Mouse (Mus musculus) MEL-GATA-1-ER (cell line): Measurements from ENCODE around the gene Rpl35.
A peak's percentile ranks its signal among the peaks of the same experiment; 100 is the strongest.
"Not testable (repeated sequence)": the region's sequence is repeated elsewhere in the genome, so short reads cannot be mapped to it uniquely, and the experiment has no call there.

Source experiments
- DNase-seq: peaks from one replicate; pipeline ENCODE4 v3.0.0-alpha.2; 2012; ENCODE audit warnings: low read depth; ENCODE audit errors: extremely low read depth

Rpl35 gene

DNA sequence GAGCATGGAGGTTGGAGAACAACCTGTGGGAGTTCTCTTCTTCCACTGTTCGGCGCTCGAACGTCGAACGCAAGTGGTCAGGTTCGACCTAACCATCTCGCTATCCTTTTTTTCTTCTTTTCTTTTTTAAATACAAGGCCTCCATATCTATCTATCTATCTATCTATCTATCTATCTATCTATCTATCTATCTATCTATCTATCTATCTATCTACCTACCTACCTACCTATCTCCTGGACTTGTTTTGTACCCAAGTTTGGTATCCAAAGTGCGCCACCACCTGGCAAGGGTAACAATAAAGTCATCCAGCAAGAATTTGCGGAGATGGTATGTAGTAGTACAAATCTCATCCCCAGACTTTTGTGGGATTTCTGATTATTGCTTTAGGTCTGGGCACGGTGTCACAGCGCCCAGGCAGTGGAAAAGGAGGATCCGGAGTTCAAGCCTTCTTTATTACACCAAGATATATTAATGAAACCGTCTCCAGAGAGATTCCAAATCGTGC lies at the start of gene Rpl35:
Gene Rpl35 (minus strand): TSS at position 51 of the 506 bp plus-strand sequence.
- no peak for DNase-seq

DNA sequence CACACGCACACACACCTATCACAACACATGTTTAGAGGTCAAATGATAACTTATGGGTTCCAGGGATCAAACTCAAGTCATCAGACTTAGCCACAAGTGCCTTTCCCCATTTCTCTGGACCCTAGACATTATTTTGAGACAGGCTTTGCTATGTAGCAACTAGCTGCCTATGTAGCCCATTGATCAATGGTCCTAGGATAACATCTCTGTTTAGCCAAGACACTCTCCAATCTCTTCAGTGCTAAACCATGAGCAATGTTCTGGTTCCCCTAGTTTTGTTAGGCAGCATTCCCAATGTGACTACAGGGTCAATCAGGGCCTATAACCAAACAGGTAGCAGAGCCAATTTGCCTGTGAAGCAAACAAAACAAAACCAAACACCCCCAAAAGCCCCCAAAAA lies 43.1 kb upstream of the Rpl35 start:
- DNase-seq = no peak

DNA sequence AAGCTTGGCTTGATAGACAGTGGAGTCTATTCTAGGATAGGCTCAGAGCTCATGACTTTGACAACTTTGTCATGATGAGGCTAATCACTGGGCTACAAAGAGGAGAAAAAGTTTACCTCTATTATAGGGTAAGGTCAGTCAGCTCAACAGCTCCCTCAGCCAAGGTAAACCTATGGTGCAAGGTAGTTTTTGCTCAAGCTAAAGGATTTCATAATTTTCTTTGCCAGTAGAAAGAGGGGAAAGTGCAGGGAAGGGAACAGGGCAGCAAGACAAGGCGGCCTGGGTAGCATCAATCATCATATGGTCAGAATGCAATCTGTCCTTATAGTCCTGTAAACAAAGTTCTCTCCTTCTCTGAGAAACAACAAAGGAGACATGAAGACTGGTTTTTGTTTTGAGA lies 34.8 kb upstream of the Rpl35 start:
- DNase-seq = no peak

DNA sequence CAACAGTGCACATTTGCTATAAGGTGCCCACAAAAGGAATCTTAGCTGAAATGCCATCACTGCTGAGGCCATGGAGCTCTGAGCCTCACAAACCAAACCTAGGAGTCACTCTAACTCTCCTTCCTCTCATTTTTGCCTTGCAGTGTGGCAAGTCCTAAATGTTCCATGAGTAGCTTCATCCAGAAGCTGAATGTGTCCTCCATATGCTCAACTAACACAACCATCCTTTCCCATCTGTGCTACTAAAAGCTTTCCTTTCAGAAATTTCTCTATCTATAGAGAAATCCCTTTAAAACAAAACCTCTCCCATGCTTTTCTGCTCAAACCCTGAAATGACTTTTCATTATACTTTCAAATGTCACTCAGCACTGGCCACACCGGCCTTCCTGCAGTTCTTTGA lies 26.2 kb upstream of the Rpl35 start:
- DNase-seq = no peak

DNA sequence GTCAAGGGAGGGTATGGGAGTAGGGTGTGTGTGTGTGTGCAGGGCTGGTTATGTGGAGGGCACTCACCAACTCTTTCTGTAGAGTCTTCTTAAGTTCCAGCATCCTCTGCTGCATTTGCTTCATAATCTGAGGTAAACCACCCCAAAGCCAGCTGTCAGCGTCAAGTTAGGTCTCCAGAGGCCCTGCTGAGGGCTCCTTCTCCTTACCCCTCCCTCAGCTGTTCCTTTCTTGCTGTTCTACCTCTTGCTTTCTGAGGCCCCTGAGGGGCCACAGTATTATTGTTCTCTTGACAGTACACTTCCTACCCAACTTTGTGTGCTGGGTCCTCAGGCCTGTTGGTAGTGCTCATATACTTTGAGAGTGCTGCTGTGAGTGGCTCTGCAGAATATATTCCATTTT lies 14.6 kb upstream of the Rpl35 start:
- no peak for DNase-seq

DNA sequence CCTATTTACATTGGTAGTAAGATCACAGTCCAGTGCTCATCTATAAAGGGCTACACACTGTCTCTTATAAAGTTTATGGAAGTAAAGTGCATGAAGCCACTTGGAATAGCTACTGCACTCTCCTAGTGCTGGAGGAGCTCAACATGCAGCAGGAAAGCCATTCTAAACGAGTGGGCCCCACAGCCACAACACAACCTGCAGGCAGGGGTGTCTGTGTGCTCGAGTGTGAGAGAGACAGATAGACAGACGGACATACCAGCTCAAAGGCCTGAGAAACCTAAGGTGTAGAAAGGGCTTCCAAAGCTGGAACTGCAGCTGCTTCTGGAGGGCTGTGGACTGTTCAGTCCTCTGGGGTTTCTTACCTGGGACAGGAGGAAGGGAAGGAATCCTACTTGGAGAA lies 11.2 kb upstream of the Rpl35 start:
- DNase-seq = no peak

DNA sequence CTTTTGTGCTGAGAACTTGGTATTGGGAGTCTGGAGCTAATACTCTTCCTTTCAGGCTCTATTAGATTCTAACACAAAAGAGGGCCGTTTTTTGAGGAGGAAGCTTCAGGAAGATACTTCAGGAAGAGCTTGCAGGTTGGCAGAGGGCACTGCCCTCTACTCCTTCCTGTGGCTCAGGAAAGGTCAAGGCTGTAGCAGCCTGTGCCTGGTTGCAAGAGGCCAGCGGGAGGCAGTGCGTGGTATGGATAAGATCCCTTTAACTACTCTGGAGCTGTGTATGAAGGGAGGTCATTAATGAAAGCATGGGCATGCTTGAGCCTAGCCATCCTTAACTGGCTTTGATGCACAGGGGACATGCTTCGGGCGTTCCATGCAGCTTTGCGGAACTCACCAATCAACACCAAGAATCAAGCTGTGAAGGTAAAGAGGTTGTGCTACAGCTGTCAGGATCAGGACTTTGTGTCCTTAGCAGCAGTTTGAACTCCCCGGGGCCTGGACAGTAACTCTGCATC lies 7.4 kb upstream of the Rpl35 start:
- DNase-seq = no peak

DNA sequence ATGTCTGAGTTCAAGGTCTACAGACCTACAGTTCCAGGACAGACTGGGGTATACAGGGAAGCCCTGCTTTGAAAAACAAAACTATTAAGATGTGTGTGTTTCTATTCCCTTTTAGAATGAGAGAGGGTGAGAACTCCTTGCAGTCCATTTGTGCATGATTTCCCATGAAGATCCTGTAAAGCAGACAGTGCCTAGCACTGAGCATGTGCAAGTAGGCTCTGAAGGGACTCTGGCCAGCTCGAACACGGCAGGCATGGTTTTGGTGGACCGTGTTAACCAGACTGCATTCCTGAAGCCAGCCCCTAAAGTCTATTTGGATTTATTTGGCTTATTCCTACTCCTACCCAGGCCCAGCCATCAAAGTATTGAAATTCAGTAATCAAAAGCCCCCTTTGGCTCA lies 6.5 kb upstream of the Rpl35 start:
- no peak for DNase-seq

DNA sequence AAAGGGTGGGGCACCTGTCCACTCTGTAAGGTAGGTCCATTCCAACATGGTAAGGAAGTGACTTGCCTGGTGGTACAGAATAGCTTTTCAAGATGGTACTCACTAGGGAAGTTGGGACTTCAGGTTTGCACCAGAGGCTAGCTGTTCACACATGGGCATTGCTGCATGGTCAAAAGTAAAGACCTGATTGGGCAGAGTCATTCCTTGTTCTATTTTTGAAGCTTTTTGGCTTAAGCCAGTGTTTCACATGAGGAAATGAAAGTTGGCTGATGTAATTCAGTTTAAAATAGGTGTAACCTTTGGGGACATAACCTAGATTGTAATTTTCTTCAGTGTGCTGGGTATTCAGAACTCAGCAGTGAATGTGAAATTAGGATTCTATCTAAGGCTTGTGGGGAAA lies 5.8 kb upstream of the Rpl35 start:
- no peak for DNase-seq

DNA sequence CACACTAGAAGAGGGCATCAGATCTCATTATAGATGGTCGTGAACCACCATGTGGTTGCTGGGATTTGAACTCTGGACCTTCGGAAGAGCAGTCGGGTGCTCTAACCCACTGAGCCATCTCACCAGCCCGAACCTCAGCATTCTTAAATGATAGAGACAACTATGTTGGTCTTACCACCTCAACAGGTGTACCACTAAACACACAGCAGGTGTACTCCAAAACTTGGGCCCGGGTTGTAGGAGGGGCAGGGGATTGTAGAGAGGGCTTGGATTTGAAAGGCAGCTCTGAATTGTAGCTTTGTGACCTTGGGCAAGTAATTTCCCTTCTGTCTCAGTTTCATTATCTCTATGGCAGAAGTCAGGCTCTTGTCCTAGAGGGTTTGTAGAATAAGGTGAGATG lies 4.7 kb upstream of the Rpl35 start:
- DNase-seq = not testable (repeated sequence)

DNA sequence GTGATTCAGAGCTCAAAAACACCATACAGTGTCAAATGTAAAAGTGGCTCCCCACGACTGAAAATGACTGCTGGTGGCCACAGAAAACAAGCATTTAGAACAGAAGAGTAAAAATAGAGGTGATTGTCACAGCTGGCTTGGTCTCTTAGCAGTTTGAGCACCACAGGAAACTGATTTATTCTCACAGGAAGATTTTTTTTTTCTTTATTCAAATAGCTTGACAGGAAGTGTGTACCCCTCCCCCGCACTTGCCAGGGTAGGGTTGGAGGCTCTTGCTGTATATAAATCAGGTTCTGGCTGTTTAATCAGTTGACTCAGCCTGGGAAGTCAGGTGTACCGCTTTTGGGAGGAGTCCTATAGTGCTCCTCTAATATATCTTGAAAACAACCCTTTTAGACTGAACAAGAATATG lies 3.5 kb upstream of the Rpl35 start:
- no peak for DNase-seq

DNA sequence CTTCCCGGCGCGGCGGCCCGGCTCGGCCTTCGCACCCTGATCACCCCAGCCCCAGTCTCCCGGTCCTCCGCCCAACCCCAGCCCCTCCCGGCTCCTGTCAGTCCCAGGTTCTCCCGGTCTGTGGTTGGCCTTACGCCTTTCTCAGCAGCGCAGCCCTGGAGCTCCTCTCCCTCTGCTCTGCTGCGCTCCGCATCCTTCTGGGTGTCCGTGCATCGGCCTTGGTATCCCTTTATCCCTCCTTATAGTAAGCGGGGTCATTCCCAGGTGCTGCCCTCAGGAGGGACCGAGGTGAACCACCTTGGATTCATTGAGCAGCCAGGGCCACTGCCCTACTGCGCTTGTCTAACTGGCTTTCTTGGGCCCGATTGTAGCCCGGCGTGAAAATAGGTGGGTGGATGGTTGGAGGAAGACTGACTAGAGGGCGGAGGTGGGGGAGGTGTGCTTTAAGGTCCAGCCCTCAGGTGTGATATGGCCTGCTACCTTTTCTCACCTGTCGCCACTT lies 3.0 kb upstream of the Rpl35 start:
- DNase-seq = no peak

DNA sequence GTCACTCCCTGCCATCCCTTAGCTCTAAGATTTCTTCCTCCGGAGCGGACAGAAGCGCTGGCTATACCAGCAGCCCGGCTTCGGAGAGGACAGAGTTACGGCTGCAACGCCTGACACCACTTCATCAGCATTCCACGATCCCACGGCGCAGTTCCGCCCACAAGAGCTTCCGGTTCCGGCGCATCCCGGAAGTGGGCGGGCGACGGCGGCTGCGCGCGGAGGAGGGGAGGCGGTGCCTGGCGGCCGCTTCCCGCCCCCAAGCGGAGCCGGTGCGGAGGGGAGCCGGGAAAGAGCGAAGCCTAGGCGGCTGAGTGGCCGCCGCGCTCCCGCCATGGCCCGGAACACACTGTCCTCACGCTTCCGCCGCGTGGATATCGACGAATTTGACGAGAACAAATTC lies 2.4 kb upstream of the Rpl35 start:
- DNase-seq = peak; percentile 80

DNA sequence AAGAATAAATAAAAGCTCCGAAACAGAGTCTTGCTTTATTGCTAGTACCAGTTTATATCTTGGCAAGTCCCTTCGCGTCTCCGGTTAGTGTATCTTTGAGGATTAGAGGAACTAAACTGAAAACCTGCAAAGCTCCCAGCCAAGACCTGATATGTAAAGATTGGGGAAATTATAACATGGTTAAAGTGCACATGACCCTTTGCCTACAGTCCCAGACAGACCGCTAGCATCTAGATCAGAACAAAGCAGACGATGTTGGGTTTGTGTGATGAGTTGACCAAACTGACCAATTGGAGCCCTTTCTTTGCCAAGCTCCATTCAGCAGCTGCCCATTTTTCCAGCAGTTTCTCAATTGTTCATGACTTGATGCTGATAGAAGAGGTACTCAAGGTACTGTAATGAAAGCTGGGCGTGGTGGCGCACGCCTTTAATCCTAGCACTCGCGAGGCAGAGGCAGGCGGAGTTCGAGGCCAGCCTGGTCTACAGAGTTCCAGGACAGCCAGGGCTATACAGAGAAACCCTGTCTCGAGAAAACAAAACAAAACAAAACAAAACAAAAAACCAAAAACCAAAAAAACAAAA lies 816 bp upstream of the Rpl35 start:
- DNase-seq = no peak

DNA sequence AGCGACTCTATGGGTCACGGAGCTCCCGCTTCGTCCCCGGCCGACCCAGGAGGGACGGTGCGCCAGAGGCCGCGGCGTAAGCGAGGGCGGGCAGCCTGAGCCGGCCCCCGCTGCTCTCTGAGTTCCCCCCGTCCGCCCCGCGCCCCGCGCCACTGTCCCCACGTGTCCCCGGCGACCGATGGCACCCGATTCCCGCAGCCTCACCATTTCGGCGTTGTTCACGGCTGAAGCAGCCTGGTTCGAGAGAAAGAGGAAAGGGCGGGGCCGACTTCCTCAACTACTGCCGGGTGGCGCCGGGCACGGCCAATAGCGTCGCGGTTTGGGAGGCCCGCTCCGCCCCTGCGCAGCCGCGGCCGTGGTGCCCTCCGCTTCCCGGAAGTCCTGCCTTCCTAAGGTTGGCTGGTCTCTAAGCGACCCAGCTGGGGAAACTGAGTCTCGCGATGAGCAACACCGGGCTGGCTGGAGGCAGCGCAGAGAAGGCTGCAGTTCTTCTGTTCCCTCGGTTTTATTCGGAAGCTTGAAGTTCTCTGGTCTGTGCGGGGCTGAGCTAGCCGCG lies 466 bp downstream of the Rpl35 start, which contains the start of gene Arpc5l:
Gene Arpc5l (plus strand): TSS at position 469 of the 556 bp plus-strand sequence.
- DNase-seq = peak; percentile 81

DNA sequence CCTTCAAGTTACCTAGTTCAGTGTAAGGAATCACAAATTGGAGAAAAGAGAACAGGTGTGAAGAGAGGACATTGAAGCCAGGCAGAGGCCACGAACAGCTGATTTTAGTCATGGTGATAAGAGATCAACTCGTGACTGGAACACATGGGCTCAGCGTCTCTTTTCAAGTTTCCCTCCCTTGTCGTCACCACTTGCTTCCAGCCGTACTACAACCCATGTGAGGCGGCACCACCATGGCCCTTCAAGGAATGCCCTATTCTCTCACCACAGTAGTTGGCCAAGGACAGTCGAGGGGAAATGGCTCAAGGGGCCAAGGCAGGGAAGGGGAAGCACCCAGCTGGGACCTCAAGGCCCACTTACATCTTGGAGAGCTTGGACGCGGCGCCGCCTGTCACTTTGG lies 1.1 kb downstream of the Rpl35 start:
- DNase-seq = no peak

DNA sequence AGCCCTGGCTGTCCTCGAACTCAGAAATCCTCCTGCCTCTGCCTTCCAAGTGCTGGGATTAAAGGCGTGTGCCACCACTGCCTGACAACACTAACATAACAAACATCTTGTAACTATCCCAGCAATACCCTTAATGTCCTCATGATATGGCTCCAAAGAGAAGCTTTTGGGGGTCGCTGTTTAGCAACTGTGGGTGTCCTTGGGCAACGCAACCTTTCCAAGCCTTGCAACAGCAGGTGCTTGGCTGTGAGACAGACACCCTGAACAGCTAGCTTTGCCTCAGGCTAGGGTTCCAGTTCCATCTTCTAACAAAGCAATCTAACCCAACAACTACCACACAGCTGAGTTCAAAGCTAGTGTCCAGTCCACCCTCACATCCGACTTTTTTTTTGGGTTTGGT lies 1.9 kb downstream of the Rpl35 start:
- no peak for DNase-seq

DNA sequence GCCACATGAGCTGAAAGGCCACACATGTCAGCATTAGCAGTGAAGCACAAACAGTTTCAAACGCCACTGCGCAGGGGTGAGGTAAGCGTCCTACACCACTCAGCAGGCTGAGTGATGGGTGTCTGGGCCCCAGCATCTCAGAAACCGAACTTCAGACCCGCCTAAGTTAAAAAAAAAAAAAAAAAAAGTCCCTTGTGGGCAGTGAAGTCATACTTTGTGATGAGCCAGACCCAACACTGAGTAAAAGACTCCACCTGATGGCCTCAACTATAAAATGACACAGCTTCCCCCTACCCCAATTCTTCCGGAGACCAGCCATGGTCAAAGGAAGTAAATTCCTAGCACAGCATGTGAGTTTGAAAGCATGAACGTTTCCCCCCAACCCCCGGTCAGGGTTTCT lies 2.3 kb downstream of the Rpl35 start:
- no peak for DNase-seq

DNA sequence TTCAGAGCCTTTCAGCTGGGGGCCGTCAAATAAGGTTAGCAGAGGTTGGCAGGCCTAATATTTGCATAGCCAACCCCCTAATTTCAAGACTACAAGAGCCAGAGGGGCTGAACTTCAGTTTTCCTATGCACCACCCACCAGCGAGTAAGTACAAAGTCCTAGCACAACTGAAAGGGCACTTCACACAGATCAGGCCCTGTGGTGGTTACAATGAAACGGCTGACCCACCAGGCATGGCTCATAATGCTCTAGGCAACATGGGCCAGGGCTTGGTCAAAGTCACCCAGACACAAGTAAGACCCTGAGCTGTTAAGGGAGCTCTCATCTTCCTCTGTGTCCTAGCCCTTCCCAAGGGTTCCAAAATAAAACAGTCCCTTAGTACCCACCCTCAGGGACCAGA lies 3.6 kb downstream of the Rpl35 start:
- DNase-seq = no peak

DNA sequence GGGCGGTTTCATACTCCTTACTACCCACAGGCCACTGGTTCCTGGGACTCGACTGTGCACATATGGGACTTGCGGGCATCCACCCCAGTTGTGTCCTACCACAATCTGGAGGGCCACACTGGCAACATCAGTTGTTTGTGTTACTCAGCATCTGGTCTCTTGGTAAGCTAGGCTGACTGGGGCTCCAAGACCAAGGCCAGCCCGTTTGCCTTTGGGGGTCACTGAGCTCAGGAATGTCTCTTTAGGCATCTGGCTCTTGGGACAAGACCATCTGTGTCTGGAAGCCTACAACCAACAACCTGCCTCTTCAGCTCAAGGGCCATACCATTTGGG lies 4.9 kb downstream of the Rpl35 start:
- no peak for DNase-seq

DNA sequence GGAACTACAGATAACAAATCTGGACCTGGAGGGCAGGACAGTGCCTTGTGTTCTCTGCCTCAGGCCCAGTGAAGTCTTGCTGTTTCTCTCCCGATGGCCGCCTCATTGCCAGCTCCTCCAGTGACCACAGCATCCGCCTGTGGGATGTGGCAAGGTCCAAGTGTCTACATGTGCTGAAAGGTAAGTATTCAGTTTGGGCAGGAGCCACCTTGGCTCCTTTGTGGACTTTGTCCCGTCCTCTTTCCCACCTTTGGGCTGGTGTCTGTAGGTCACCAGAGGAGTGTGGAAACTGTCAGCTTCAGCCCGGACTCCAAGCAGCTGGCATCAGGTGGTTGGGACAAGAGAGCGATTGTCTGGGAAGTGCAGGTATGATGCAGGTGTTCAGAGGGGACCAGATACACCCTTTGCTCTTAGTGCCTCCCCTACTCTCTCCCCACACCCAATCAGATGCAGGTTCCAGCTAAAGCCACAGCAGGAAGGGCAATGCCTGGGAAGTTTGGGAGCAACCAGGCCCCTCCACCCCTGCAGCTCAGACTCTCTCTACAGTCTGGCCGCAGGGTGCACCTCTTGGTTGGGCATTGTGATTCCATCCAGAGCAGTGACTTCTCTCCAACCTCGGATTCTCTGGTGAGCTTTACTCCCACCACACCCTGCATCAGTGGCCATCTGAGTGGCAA lies 5.4 kb downstream of the Rpl35 start:
- DNase-seq = no peak

DNA sequence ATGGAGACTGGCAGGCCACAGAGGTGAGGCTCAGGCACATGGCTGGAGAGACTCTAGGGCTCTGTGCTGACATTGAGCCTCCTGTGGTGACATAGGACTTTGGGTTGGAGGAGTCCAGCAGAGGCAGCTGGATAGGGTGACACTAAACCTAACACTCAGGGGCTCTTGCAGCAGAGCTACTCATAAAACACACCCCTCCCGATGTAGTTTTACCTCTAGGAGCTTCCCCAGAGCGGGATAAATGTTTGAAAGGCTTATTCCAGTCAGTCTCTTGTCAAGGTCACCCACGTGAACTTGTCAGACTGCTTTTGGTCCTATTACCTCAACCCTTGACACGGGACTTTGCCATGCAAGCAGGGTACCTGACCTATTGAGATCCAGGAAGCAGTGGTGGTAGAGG lies 6.0 kb downstream of the Rpl35 start:
- DNase-seq = no peak
